Mouse (Mus musculus) heart, adult 2 months (tissue): ENCODE results near the gene Tulp2. TPM values are rescaled to one million over a fixed set of nuclear protein-coding genes. Genes with fewer than 3 reads are reported as not detected.

Experiments
- DNase-seq, 2 experiments: peaks; one replicate each; pipeline ENCODE4 v3.0.0; 2021
- H3K27ac ChIP-seq: fragments of 200-600 bp; 2 replicates; pipeline ENCODE4 v1.8.1; 2022
- H3K27me3 ChIP-seq: fragments of 200-500 bp; 2 replicates; pipeline ENCODE4 v1.6.1; 2012; ENCODE audit warnings: mild to moderate bottlenecking, low read length, inconsistent platforms, mixed read lengths; ENCODE audit not compliant: control insufficient read depth, insufficient read depth
- H3K36me3 ChIP-seq: fragments of 200-500 bp; 2 replicates; pipeline ENCODE4 v1.6.1; 2012; ENCODE audit warnings: low read length, inconsistent platforms; ENCODE audit not compliant: control insufficient read depth, insufficient read depth
- H3K4me1 ChIP-seq: fragments of 200-500 bp; 2 replicates; pipeline ENCODE4 v1.6.1; 2011; ENCODE audit warnings: low read length; ENCODE audit not compliant: control insufficient read depth, insufficient read depth
- H3K4me3 ChIP-seq: fragments of 200-600 bp; 2 replicates; pipeline ENCODE4 v1.8.1; 2022
- H3K79me2 ChIP-seq: fragments of 200-500 bp; replicated peaks from 2 replicates; pipeline ENCODE4 v1.6.1; 2012; ENCODE audit warnings: mild to moderate bottlenecking, inconsistent platforms, low read length, moderate library complexity, mixed read lengths; ENCODE audit not compliant: control insufficient read depth, insufficient read depth
- H3K9ac ChIP-seq: fragments of 200-500 bp; 2 replicates; pipeline ENCODE4 v1.6.1; 2012; ENCODE audit warnings: low read depth, mild to moderate bottlenecking, control low read depth, inconsistent platforms, low read length, mixed read lengths
- CTCF ChIP-seq: fragments of 200-600 bp; IDR thresholded peaks from 2 replicates; pipeline ENCODE4 v1.8.1; 2022; ENCODE audit warnings: antibody characterized with exemption, mild to moderate bottlenecking, moderate library complexity
- EP300 ChIP-seq: fragments of 200-500 bp; IDR thresholded peaks from 2 replicates; pipeline ENCODE4 v1.6.1; 2011; ENCODE audit warnings: low read depth, low read length, control low read depth; ENCODE audit not compliant: insufficient read depth
- POLR2A ChIP-seq: fragments of 200-500 bp; IDR thresholded peaks from 2 replicates; pipeline ENCODE4 v1.6.1; 2011; ENCODE audit warnings: mild to moderate bottlenecking, low read depth, low read length, control low read depth; ENCODE audit not compliant: insufficient read depth
- WGBS: fragments of 180-500 bp; shearing (Covaris S2); methylation state at CpG from one replicate; pipeline ENCODE4 v1.1.7; 2018; 5-methylcytosine and 5-hydroxymethylcytosine counted together
- intact Hi-C: fragments of 180-260 bp; cut with DNase I; formaldehyde crosslinking; loops from one replicate; pipeline ENCODE4 v1.15.1; 2025
- polyA plus RNA-seq: library from polyadenylated mRNA; depleted of rRNA; stranded (reverse); fragments of >200 nt; gene quantifications from 2 replicates; pipeline ENCODE4 v1.2.3, GENCODE M21; 2012
- total RNA-seq, 2 experiments: library from RNA; stranded (reverse); gene quantifications; 2 replicates each; pipeline ENCODE4 v1.2.3; 2021

Tulp2 gene
- total and polyA plus RNA-seq, 3 experiments: 0.27 TPM; not detected in 2

GRCm38 (mm10) chr7:45466283-45467089, 15.2 kb upstream of the Tulp2 start, which contains the start of gene Bax:
Bax (minus strand) TSS chr7:45466898.
- Histone ChIP-seq H3K4me3 (peak within 1 kb of the TSS; percentile 92), H3K4me1 (0 out of 2 replicates have a peak, but pooled peaks cover 3% of the 10 kb centered on the region), H3K79me2 (no peaks in the 10 kb centered on the region), H3K9ac (peak within 1 kb of the TSS; percentile 93), H3K27ac (peak within 1 kb of the TSS; percentile 86), H3K36me3 (no peaks in the 10 kb centered on the region), H3K27me3 (no peaks in the 10 kb centered on the region)
- peak; percentile 95 to 96 for DNase-seq
- WGBS: under 1% methylated on average over 58 of the region's 58 CpGs
- intact Hi-C loops: loop anchor here (10.0 kb wide), 1 partner anchor 338 kb away; no protein-coding TSS in a partner anchor
- 0 out of 2 replicates have a peak, but pooled peaks have one; percentile 68 for TF ChIP-seq EP300
- TF ChIP-seq CTCF: peak; percentile 17; the same call in 1 of the 2 replicates
- TF ChIP-seq POLR2A: peak; percentile 76

GRCm38 (mm10) chr7:45467090-45467670, 14.5 kb upstream of the Tulp2 start:
- H3K9ac ChIP-seq: peak overlapping the region; percentile 61; the same call in 1 of the 2 replicates
- TF ChIP-seq POLR2A: no peak
- H3K4me1 ChIP-seq: 0 out of 2 replicates have a peak, but pooled peaks cover 3% of the 10 kb centered on the region
- intact Hi-C loops: loop anchor here (10.0 kb wide), 1 partner anchor 338 kb away; no protein-coding TSS in a partner anchor
- no peaks in the 10 kb centered on the region for H3K79me2 ChIP-seq
- no peak for DNase-seq
- H3K36me3 ChIP-seq: no peaks in the 10 kb centered on the region
- WGBS: 44% methylated on average over 7 of the region's 7 CpGs
- H3K4me3 ChIP-seq: peak overlapping the region; percentile 92
- peak overlapping the region; percentile 86 for H3K27ac ChIP-seq
- H3K27me3 ChIP-seq: no peaks in the 10 kb centered on the region

- WGBS: 6% methylated on average over 3 of the region's 3 CpGs
- no peaks in the 10 kb centered on the region for H3K27me3 ChIP-seq
- TF ChIP-seq CTCF (peak; percentile 96), POLR2A (no peak)
- H3K4me1 ChIP-seq: 0 out of 2 replicates have a peak, but pooled peaks cover 2% of the 10 kb centered on the region
- H3K27ac ChIP-seq: no peak overlapping the region
- no peak overlapping the region for H3K4me3 ChIP-seq
- intact Hi-C loops: no loop called here
- H3K36me3 ChIP-seq: no peaks in the 10 kb centered on the region
- peak; percentile 70 to 79 for DNase-seq
- no peaks in the 10 kb centered on the region for H3K79me2 ChIP-seq
- no peak overlapping the region for H3K9ac ChIP-seq
These were observed 10.8 kb upstream of the Tulp2 start for GRCm38 (mm10) chr7:45470869-45471268.

- peak overlapping the region; percentile 42 for H3K9ac ChIP-seq
- no peaks in the 10 kb centered on the region for H3K4me1 ChIP-seq
- H3K79me2 ChIP-seq: no peaks in the 10 kb centered on the region
- intact Hi-C loops: no loop called here
- H3K27ac ChIP-seq: peak overlapping the region; percentile 51; the same call in 1 of the 2 replicates
- TF ChIP-seq CTCF (no peak), POLR2A (0 out of 2 replicates have a peak, but pooled peaks have one; percentile 29)
- DNase-seq: no peak
- WGBS: 67% methylated on average over 16 of the region's 16 CpGs
- H3K36me3 ChIP-seq: no peaks in the 10 kb centered on the region
- peak overlapping the region; percentile 39; the same call in 1 of the 2 replicates for H3K4me3 ChIP-seq
- no peaks in the 10 kb centered on the region for H3K27me3 ChIP-seq
These were observed 6.2 kb upstream of the Tulp2 start for GRCm38 (mm10) chr7:45475291-45475969.

- Histone ChIP-seq H3K4me1 (no peaks in the 10 kb centered on the region), H3K9ac (no peak overlapping the region), H3K79me2 (no peaks in the 10 kb centered on the region), H3K4me3 (no peak overlapping the region), H3K27me3 (no peaks in the 10 kb centered on the region), H3K27ac (peak overlapping the region; percentile 12; the same call in 1 of the 2 replicates), H3K36me3 (no peaks in the 10 kb centered on the region)
- intact Hi-C loops: loop anchor here (2.0 kb wide), 1 partner anchor 84 kb away; no protein-coding TSS in a partner anchor
- no peak for DNase-seq
- 20% methylated on average over 1 of the region's 1 CpGs for WGBS
- TF ChIP-seq EP300 (no peak), CTCF (no peak), POLR2A (no peak)
These were observed 5.2 kb upstream of the Tulp2 start for GRCm38 (mm10) chr7:45476453-45476852.
